Mouse (Mus musculus) embryonic fibroblast, embryonic 13.5 days (primary cell): ENCODE data around the gene Zbtb39.

Experiments
- CTCF ChIP-seq: IDR thresholded peaks from 2 replicates; pipeline ENCODE4 v1.5.1; 2011; ENCODE audit warnings: mild to moderate bottlenecking, control low read depth, low read length, moderate library complexity, borderline replicate concordance; ENCODE audit not compliant: insufficient read depth
- POLR2A ChIP-seq: IDR thresholded peaks from 2 replicates; pipeline ENCODE4 v1.6.1; 2011; ENCODE audit warnings: low read depth, mild to moderate bottlenecking, control low read depth, low read length, moderate library complexity

GRCm38 (mm10) chr10:127736916-127737315 is 2.4 kb upstream of the Zbtb39 start:
- TF ChIP-seq POLR2A (no peak), CTCF (no peak)
